Mouse (Mus musculus) spleen, adult 2 months (tissue): ENCODE measurements around the gene Rcan2.

ENCODE experiments used
- CTCF ChIP-seq: fragments of 200-500 bp; IDR thresholded peaks from 2 replicates; pipeline ENCODE4 v1.5.1; 2011; ENCODE audit warnings: mild to moderate bottlenecking, inconsistent platforms; ENCODE audit not compliant: insufficient read depth, insufficient read length, insufficient replicate concordance; ENCODE audit errors: extremely low read depth
- POLR2A ChIP-seq: fragments of 200-500 bp; IDR thresholded peaks from 2 replicates; pipeline ENCODE4 v1.6.1; 2011; ENCODE audit warnings: low read depth, low read length, inconsistent platforms

DNA sequence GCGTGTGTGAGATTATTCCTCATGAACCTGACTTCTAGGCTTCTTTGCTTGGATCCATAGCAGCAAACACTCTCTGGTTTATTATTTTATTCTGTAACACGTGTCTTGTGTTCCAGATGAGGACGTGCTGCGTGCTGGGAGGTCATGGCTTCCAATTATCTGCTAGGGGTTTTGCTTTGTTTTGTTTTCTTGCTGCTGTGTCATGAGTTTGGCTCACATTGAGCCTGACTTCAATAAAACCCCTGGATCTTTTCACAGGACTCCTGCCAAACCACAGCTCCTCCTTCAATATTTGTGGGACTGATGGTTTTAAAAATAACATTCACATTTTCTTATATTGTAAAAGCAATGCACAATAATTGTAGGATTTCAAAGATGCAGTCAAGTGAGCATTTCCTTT lies 16.6 kb upstream of the Rcan2 start:
- TF ChIP-seq CTCF (no peak), POLR2A (no peak)
